Mouse (Mus musculus): ENCODE results near the gene Top3a.

Gene Top3a

DNA sequence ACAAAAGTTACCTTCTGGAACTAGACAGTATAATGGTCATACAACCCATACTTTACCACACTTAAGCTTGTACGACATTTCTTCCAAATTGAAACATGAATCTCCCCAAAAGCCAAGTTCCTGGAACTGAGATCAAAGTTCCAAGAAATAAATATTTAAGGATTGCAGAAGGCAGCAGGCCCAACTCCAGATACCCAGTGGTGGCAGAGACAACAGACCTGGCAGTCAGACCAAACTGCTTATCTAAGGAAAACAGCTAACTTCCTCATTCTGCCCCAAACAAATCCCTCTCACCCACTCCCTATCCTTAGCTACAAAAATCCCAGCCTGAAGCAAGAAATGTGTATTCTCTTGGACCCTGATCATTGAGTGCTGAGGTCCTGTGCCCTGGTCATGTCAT is 2.3 kb downstream of the Top3a start:
- DNase-seq (ENCODE audit: low read depth): no peak

DNA sequence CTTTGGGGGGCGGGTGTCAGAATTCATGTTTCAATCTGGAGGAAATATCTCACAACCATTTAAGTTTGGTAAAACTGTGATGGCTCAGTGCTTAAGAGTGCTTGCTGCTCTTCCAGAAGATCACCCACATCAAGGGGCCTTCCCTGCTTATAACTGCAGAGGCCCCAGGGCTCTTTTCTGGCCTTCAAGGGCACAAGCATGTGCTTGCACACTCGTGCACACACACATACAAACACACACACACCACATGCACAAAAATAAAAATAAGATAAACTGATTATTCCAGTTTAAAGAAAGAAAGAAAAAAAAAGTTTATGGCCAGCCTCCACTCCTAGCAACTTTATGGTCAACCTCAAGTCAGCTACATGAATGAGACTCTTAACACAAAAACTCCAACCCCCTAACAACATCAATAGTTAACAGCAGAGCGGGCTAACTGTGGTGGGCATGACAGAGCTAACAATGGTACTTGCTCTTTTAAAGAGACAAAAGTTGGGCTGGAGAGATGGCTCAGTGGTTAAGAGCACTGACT is 2.9 kb downstream of the Top3a start:
- DNase-seq (ENCODE audit: low read depth): no peak

DNA sequence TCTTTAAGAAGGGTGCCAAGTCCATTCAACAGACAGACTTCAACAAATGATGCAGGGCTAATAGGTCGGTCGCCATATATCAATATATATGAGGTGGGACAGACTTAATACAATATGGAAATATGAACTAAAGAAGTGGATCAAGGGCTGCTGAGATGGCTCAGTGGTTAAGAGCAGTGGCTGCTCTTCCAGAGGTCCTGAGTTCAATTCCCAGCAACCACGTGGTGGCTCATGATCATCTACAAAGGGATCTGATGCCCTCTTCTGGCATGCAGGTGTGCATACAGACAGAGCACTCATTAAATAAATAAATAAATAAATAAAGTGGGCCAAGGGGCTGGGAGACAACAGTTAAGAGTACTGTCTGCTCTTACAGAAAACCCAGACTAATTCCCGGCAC is 5.0 kb downstream of the Top3a start:
- DNase-seq (ENCODE audit: low read depth): no peak

DNA sequence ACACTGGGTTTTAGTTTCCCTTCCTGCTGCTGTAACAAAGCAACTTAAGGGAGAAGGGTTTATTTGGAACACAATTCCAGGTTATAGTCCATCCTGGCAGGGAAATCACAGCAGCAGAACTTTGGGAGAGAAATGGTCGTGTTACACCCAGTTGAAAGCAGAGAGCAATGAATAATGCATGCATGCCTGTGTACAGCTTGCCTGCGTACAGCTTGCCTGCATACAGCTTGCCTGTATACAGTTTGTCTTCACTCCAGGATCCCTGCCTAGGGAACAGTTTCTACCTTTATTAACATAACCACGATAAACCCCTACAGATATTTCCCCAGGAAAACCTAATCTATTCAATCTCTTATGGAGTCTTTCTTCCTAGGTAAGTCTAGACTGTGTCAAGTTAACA is 6.4 kb downstream of the Top3a start:
- DNase-seq (ENCODE audit: low read depth): no peak

DNA sequence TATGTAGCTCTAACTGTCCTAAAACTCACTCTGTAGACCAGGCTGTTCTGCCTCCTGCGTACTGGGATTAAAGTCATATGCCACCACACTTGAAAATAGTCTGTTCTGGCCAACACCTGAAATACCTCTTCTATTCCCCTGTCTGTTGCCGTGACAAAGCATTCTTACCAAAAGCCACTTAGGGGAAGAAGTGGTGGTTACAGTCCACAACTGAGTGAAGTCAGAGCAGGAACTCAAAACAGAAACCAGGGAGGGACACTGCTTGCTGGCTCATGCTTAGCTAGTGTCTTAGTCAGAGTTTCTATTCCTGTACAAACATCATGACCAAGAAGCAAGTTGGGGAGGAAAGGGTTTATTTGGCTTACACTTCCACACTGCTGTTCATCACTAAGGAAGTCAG is 7.8 kb downstream of the Top3a start:
- no peak for DNase-seq (ENCODE audit: low read depth)

DNA sequence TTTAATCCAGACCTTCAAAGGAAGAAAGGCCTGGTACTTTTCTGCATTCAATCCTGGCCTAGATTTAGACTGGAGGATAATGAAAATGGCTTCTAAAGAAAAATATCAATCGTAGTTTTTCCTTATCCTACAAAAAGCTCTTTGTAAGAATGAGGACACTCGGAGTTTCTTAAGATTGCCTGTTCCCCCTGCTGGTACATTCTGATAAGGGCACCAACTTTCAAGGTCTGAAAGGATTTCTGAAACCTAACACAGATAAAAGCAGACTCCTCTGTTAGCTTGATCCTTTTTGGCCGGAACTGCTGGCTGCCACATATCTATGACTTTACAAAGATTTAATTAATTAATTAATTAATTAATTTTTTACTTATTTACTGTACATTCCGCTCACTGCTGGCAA is 10.2 kb downstream of the Top3a start:
- DNase-seq (ENCODE audit: low read depth): peak; percentile 51

DNA sequence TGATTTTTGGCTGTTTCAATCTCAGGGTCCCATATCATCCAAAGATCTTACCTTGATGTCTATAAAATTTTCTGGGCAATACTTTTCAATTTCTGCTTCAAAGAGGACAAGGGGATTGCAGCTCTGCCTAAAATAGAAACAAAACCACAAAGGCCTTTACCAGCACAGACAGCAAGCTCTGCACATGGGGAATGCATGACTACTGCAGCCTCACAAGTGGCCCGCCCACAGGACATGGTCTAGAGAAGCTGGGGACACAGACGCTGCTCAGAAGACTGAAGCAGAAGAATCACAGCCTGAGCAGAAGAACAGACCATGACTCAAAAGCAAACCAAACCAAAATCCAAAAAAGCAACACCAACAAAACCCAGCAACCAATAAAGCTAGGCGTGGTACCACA is 15.5 kb downstream of the Top3a start:
- DNase-seq (ENCODE audit: low read depth): no peak

DNA sequence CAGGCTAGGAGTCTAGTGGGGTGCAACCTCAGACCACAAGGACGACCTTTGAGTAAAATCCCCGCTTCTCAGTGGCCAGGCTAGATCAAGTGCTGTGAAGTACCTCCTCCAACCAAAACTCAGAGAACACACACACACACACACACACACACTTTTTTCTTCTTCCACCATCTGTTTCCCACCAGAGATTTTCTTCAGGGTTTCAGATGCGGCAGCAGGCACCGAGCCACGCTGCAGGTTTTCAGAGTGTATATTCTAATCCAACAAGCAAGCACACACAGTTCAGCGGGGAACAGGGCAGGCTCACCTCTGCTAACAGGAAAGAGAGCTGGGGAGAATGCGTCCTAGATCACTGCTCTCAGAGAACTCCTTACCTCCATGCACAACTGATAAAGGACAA is 21.6 kb downstream of the Top3a start:
- DNase-seq (ENCODE audit: low read depth): no peak

DNA sequence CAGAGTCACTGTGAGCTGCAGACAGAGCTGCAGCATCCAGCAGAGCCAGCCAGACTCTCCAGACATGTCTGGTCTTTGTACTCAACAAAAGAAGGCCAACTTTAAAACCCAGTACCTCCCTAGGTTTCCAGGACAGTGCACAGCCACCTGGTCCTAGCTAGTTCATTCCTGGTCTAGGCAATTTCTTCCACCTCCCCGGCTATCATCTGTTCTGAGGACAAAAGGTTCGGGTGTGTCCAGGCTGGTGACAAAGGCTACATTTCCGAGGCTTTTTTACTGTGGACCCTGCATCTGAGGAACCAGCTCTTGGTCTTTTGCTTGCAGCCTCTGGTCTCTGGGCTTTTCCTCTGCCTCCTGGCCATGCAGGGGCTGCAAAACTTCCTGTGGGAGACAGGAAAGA is 36.8 kb downstream of the Top3a start:
- DNase-seq (ENCODE audit: low read depth): no peak

DNA sequence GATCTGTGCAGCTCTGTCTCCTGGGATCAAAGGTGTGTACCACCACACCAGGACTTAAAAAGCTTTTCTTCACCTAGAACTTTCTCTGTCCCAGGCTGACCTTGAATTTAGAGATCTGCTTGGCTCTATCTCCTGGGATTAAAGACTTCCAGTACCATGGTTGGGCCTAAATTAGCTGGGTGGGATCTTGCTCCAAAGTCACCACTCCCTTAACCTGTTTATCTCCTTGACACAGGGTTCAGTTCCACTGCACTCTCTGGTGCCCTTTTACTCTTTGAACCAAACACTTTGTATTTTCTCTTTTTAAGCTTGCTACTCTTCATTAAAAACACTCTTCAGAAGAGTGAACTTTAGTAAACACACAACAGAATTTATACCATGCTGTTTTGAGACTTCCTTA is 39.7 kb downstream of the Top3a start:
- no peak for DNase-seq (ENCODE audit: low read depth)

DNA sequence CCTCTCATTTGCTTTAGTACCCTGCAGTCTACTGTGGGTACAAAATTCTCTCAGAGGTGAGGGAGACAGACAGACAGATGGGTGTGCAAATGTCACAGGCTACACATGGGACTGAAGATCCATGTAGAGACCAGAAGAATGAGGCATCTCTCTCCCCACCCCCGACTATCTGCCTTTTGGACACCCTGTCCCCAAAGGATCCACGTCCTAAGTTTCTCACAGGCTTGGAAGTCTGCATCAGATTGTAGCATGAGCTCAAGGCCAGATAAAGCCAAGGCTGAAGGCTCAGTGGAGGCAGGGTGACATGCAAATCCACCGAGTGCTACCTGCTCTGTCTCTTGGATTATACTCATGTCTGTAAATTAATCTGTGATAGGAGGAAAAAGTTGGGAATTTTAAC is 40.7 kb downstream of the Top3a start:
- no peak for DNase-seq (ENCODE audit: low read depth)

DNA sequence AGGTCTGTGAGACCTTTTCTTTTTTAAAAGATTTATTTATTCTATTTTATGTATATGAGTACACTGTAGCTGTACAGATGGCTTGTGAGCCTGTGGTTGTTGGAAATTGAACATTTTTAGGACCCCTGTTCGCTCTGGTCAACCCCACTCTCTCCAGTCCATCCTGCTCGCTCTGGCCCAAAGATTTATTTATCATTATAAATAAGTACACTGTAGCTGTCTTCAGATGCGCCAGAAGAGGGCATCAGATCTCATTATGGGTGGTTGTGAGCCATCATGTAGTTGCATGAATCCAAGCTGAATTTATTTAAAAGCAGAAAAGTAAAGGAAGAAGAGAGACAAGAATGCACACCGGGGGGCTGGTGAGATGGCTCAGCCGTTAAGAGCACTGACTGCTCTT is 42.0 kb downstream of the Top3a start:
- peak; percentile 10 for DNase-seq (ENCODE audit: low read depth)

DNA sequence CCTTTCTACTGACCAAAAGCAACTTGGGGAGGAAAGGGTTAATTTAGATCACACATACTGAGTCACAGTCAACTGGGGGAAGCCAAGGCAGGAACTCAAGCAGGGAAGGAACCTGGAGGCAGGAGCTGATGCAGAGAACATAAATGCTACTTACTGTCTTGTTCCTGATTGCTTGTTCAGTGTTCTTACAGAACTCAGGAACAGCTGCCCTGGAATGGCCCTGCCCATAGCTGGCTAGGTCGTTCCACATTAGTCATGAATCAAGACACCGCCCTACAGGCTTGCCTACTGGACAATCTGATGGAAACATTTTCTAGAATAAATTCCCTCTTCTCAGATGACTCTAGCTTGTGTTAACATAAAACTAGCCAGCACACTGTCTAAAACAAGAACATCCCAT is 43.0 kb downstream of the Top3a start:
- peak; percentile 66 for DNase-seq (ENCODE audit: low read depth)

DNA sequence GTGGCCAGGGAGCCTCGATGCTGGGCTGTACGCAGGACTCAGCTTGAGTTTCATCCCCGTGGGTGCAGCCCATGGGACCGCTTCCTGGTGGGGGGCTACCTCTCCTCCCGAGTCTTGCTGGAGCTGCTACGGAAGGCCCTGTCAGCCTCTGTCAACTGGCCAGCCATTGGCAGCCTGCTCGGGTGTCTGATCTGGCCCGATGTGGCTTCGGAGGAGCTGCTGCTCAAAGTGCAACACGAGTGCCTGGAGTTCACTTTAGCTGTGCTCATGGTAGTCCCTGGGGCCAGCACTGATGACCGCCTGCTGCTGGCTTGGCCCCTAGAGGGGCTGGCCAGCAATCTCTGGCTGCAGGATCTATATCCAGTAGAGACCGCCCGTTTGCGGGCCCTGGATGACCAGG is 45.9 kb downstream of the Top3a start:
- no peak for DNase-seq (ENCODE audit: low read depth)

DNA sequence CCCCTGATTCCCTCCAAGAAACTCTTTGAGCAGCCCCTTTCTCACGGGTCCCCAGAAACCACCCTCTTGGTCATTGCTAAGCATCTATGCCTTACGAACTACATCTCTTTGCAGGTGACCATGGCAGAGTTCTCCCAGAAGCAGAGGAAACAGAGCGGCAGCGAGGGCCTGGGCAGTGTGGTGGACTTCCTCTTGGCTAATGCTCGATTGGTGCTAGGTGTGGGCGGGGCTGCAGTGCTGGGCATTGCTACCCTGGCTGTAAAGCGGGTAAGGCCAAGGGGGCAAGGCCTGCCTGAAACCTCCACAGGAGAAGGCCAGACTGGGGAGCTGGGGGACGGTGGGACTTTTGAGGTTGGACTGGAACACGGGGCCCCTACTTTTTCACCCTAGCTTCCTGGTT is 47.0 kb downstream of the Top3a start:
- DNase-seq (ENCODE audit: low read depth): no peak

DNA sequence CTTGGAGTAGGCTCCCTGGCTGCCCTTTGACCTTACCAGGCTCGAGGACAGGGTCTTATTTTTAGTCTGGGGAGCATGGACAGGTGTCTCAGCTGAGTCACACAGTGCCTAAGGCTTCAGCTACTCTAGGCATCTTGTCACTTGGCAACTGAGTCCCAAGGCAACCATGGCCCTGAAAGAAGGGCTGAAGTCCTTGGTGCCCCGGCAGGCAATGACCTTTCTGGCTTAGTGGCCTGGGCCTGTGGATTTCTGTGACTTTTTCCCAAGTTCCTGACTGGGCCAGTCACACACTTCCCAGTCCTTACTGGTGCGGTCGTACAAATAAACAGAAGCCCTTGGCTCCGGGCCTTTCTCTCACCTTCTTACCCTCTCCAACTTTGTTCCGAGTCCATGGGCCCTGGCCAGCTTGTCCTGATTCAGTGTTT is 47.9 kb downstream of the Top3a start:
- DNase-seq (ENCODE audit: low read depth): peak; percentile 11

DNA sequence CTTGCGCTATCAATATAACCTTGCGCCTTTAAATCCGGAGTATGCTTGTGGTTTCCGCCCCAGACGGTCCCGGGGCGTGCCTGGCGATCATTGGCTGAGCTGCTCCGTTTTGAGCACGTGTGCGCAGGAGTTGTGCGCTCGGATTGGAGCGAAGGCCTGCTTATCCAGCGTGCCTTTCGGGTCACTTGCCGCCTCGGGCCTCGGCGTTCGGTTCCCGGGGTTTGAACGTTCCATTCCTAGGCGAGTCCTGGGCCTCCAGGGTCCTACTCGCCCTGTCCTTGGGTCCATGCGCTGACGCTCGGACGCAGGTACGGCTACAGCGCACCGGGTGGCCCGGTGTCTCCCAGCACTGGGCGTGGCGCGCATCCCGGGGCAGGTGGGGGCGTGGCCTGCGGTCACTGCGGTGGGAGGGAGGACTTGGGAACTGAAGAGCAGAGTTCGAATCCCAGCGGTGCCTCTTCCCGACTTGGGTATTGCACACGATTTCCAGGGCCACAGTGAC is 48.9 kb downstream of the Top3a start, which contains the start of gene Mief2:
TSS of gene Mief2 (plus strand) at position 139 of the 502 bp plus-strand sequence.
- peak; percentile 97 for DNase-seq (ENCODE audit: low read depth)

DNA sequence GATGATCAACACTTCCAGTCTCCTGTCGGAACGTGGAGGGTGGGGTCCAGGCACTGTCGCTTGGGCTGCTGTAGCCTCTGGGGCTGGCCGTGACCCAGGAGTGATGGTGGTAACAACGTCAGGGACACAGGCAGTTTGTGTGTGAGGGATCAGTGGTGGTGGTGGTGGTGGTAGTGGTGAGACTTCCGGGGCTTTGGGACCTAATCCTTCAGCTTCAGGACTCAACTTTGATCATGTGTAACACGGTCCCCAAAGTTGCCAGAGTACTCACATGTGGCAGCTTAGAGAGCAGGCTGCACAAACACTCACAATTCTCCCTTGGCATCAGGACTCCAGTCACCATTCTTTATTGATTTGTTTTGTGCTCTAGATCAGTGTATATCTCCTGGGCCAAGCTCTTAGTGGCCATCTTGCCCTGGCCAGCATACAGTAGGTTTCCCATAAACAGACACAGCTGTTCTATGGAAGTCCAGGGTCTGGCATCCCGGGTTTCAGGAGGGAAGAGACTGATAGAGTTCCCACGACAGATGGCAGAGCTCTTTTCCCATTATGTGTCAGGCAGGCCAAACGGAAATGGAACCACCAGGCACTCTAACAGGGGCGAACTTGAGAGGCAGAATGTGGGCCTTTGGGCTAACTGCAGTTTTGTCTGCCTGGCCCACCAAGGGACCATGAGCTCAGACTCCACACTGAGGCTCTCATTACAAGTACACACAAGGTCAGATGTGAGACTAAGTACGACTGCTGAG is 49.6 kb downstream of the Top3a start:
- peak; percentile 47 for DNase-seq (ENCODE audit: low read depth)

DNA sequence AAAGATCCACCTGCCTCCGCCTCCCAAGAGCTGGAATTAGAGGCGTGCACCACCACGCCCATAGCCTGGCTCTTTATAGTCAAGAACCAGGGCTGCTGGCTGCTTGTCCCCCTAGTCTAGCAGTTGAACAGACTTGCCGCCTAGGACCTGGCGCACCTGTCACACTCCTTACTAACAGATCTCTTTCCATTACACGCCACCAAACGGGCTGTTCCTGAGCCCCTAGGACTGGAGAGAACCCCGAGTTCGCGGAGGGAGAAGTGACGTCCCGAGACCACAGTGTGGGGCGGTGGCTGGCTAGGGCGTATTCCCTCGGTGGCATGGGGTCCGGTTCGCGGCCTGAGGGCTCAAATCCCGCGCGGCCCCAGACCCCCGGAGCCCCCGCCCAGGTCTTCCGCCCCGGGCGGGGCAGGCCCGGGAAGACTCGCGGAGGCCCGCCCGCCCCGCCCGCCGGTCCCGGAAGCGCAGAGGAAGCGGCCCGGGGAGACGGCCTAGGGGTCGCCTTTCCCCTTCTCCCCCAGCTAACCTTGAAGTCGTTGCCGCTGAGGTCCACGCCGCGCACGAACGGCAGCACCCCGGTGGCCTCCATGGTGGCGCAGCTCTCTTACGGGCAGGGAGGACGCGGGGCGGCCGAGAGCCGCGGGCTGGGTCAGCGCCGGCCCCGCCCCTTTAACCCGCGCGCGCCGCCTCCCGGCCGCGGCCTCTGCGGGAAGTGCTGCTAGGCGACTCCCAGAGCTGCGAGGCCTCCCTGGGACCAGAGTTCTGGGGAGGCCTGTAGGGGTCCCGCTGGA is 50.4 kb downstream of the Top3a start, which contains the start of gene Flii:
TSS of gene Flii (minus strand) at position 663 of the 791 bp plus-strand sequence.
- peak; percentile 92 for DNase-seq (ENCODE audit: low read depth)

DNA sequence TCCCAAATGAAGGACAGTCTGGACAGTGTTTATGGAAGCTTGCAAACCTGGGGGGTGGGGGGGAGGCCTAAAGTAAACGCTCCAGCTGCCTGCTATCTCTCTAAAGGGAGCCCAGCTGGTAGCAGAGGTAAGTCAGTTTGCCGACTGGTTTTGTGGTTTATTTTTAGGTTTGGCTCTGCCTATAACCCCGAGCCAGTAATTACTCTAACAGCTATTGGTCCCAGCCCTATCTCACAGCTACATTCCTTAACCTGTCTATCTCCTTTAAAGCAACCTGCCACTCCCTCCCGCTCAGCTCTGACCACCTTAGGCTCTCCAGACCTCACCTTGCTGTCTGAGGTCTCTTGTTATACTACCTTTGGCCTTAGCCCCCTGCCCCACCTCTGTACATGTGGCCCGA is 57.9 kb downstream of the Top3a start:
- DNase-seq (ENCODE audit: low read depth): no peak

DNA sequence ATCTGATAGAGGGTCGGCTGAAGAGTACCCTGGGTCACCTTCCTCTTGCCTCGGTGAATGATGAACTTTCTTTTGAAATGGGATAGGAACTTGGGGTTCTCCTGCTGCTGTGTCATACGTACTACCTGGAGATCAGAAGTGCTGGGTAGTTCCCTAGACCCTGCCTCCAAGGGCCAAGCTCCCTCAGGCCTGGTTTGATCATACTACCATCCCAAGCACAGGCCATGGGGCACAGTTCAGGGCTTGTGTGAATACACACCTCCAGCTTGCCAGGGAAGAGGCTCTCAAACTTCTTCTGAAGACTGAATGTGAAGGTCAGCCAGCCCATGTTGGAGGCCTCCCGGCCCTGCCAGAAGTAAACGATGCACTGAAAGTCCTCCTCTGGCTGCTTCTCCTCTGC is 61.3 kb downstream of the Top3a start:
- DNase-seq (ENCODE audit: low read depth): no peak

DNA sequence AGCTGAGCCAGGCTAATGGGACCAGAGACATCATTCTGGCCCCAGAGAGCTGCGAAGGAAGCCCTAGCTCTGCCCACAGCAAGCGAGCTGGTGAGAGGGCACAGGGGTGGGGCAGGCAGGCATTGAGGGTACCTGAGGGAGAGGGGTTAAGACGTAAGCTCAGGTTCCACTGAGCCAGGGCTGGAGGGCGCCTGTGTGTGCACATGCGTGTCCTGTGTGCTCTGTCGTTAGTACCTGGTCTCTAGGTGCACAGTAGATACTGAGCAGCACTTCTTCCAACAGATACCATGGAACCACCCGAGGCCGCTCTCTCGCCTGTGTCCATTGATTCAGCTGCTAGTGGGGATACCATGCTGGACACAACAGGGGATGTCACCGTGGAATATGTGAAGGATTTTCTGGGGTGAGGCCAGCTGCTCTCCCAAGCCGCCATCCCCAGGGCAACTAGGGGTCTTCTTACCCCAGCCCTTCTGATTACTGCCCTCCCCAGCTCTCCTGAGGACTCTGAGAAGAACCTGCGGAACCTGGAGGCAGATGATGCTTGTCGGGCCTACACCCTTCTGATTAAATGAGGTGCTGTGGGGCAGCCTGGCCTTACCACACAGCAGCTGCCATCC is 64.4 kb downstream of the Top3a start:
- no peak for DNase-seq (ENCODE audit: low read depth)

DNA sequence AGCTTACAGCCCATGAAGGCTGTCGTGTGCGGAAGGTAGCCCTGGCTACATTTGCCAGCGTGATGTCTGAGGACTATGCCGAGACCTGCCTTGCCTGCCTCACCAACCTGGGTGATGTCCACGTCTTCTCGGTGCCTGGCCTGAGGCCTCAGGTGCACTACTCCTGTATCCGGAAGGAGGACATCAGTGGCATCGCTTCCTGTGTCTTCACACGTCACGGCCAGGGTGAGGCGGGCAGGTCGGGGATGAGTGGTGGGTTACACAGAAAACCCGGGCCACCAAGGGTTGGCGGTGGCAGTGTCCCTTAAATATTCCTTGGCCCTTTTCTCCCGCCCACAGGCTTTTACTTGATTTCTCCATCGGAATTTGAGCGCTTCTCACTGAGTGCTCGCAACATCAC is 65.1 kb downstream of the Top3a start:
- DNase-seq (ENCODE audit: low read depth): no peak

Data from NIH3T3 (cell line).